Comparison of ENCODE assay signal across 22 mouse cellular contexts in genomic region chr11:61119996-61120583, GRCm38 (mm10). TPM values are rescaled to one million over a fixed set of nuclear protein-coding genes. Genes with fewer than 3 reads are reported as not detected.
DNase-seq lines count a peak whose midpoint lies in the region; ATAC-seq and TF ChIP-seq lines count a peak whose summit lies in the region.
"Had no signal": no experiment of that assay in that cellular context is flagged by ENCODE, and none has a peak within 500 bp of the region (broad histone marks: within the 10 kb centered on the region; RNA-seq: fewer than 3 reads in every experiment).

No protein-coding gene starts in this region.

- H3K27me3 ChIP-seq in CH12.LX (replicated peaks) = no peaks in the 10 kb centered on the region
- H3K27me3 ChIP-seq in Patski = no peaks in the 10 kb centered on the region
- H3K27me3 ChIP-seq: heart, embryonic 13.5 days; hindbrain, embryonic 12.5 days had no signal

- CTCF ChIA-PET in Patski (lab: Charles Lee) = no interaction called here

- ATAC-seq in Patski = no peak
- ATAC-seq: forebrain, embryonic 14.5 days; hindbrain, embryonic 16.5 days; inflammation-experienced regulatory T-cells, adult 6 months had no signal

- POLR2A ChIA-PET in Patski (lab: Charles Lee) = no interaction called here

- dilution Hi-C loops in CH12.LX (cut with MboI; ENCODE audit: extremely low pct_ligation_motif_present, extremely low pct_unique_long_range_greater_than_20kb, low sequenced_read_pairs) = no loop called here

- no peak for TF ChIP-seq RAD21 in CH12.LX (IDR thresholded peaks at IDR 0.05; ENCODE audit: low read depth, low read length)

- H3K9ac ChIP-seq in CH12.LX (ENCODE audit: insufficient read depth, low read depth) = no peak overlapping the region
- H3K9ac ChIP-seq: heart, embryonic 13.5 days; hindbrain, embryonic 12.5 days had no signal

- H3K4me1 ChIP-seq in CH12.LX (ENCODE audit: control insufficient read depth in 1 of 2, insufficient read depth in 2 of 2) = peaks cover 36 to 65% of the 10 kb centered on the region in 2 experiments
- H3K4me1 ChIP-seq: forebrain, embryonic 10.5 days; heart, embryonic 13.5 days; hindbrain, embryonic 12.5 days had no signal

- no peak overlapping the region for H3K4me2 ChIP-seq in CH12.LX (ENCODE audit: insufficient read depth, low read depth, poor library complexity, severe bottlenecking)
- H3K4me2 ChIP-seq: heart, embryonic 13.5 days; hindbrain, embryonic 12.5 days had no signal

- peak; percentile 79 for TF ChIP-seq EP300 in CH12.LX (IDR thresholded peaks at IDR 0.05; ENCODE audit: low read length)

- TF ChIP-seq POLR2A in CH12.LX (IDR thresholded peaks at IDR 0.05; ENCODE audit: low read depth, low read length) = no peak

- in situ Hi-C loops in CH12.LX (cut with MboI; ENCODE audit: low pct_ligation_motif_present, low pct_unique_long_range_greater_than_20kb, low sequenced_read_pairs) (no loop called here), Patski (cut with MboI; ENCODE audit: low pct_unique_long_range_greater_than_20kb) (no loop called here)

- H3K9me3 ChIP-seq in CH12.LX (replicated peaks; ENCODE audit: low read length) = peaks cover 20% of the 10 kb centered on the region
- H3K9me3 ChIP-seq: embryonic facial prominence, embryonic 10.5 days; forebrain, embryonic 10.5 days; G1E; heart, embryonic 13.5 days; hindbrain, embryonic 12.5 days had no signal

- peak; percentile 8 to 58 for DNase-seq in adrenal gland, postnatal 36 days
- DNase-seq in adrenal gland, postnatal 4 days (ENCODE audit: low spot score in 2 of 2) = no peak
- peak; percentile 82 for DNase-seq in CH12.LX (ENCODE audit: extremely low read depth)
- DNase-seq in Patski (ENCODE audit: low read depth, low spot score) = peak; percentile 47
- no peak for DNase-seq in right cerebral cortex, postnatal 14 days
- DNase-seq in urinary bladder, postnatal 14 days (ENCODE audit: low spot score) = no peak
- no peak for DNase-seq in T-cell, adult 2 months (ENCODE audit: low spot score)
- DNase-seq: cerebellum, adult 2 months; cerebellum, postnatal 10 days; gastrocnemius, postnatal 36 days; heart, adult 11 months; heart, postnatal 36 days; kidney, adult 11 months; kidney, adult 9 months had no signal

- H3K36me3 ChIP-seq in CH12.LX (replicated peaks in 1 of 2; ENCODE audit: control insufficient read depth in 1 of 2, insufficient read depth in 1 of 2, low read length in 1 of 2) = no peaks in the 10 kb centered on the region
- H3K36me3 ChIP-seq: embryonic facial prominence, embryonic 10.5 days; forebrain, embryonic 10.5 days; G1E; heart, embryonic 13.5 days; hindbrain, embryonic 12.5 days had no signal

- no peak overlapping the region for H3K4me3 ChIP-seq in CH12.LX (replicated peaks in 1 of 3; ENCODE audit: low read depth in 2 of 3, low read length in 2 of 3, poor library complexity in 1 of 3)
- H3K4me3 ChIP-seq: embryonic facial prominence, embryonic 10.5 days; forebrain, embryonic 10.5 days; heart, embryonic 13.5 days; hindbrain, embryonic 12.5 days had no signal

- H3K79me2 ChIP-seq in CH12.LX (replicated peaks; ENCODE audit: control insufficient read depth, extremely low read depth, insufficient read depth, poor library complexity, severe bottlenecking) = no peaks in the 10 kb centered on the region

- TF ChIP-seq CTCF in CH12.LX (conservative IDR thresholded peaks at IDR 0.05 in 1 of 2, IDR thresholded peaks at IDR 0.05 in 1 of 2; ENCODE audit: low read depth in 2 of 2, low read length in 2 of 2) = no peak
- no peak for TF ChIP-seq CTCF in Patski (IDR thresholded peaks at IDR 0.05)

- H3K27ac ChIP-seq in CH12.LX (ENCODE audit: insufficient read depth, low read depth) = no peak overlapping the region
- H3K27ac ChIP-seq: embryonic facial prominence, embryonic 10.5 days; forebrain, embryonic 10.5 days; heart, embryonic 13.5 days; hindbrain, embryonic 12.5 days had no signal

TF ChIP-seq in CH12.LX, 34 proteins besides CTCF, POLR2A, EP300 and RAD21:
- peak; percentile 67 for TF ChIP-seq IRF4 (IDR thresholded peaks at IDR 0.05; ENCODE audit: low read depth, low read length)
- TF ChIP-seq KAT2A (IDR thresholded peaks at IDR 0.05; ENCODE audit: insufficient replicate concordance, low read length) = no peak
- TF ChIP-seq TCF12 (IDR thresholded peaks at IDR 0.05; ENCODE audit: low read depth, low read length) = peak; percentile 58
- no peak for TF ChIP-seq E2F4 (IDR thresholded peaks at IDR 0.05; ENCODE audit: insufficient replicate concordance, low read depth, low read length)
- no peak for TF ChIP-seq ZMIZ1 (IDR thresholded peaks at IDR 0.05; ENCODE audit: low read depth, low read length)
- TF ChIP-seq HCFC1 (IDR thresholded peaks at IDR 0.05; ENCODE audit: low read depth, low read length) = no peak
- TF ChIP-seq TBP (conservative IDR thresholded peaks at IDR 0.05; ENCODE audit: low read depth, low read length) = no peak
- TF ChIP-seq MAX (IDR thresholded peaks at IDR 0.05; ENCODE audit: low read length) = no peak
- TF ChIP-seq SIN3A (IDR thresholded peaks at IDR 0.05; ENCODE audit: low read length) = no peak
- no peak for TF ChIP-seq ZC3H11A (IDR thresholded peaks at IDR 0.05; ENCODE audit: low read depth, low read length)
- TF ChIP-seq SMC3 (IDR thresholded peaks at IDR 0.05; ENCODE audit: low read depth, low read length) = no peak
- TF ChIP-seq MAFK (IDR thresholded peaks at IDR 0.05; ENCODE audit: insufficient replicate concordance, low read length) = no peak
- TF ChIP-seq ZKSCAN1 (IDR thresholded peaks at IDR 0.05; ENCODE audit: borderline replicate concordance, low read depth, low read length) = no peak
- TF ChIP-seq JUND (conservative IDR thresholded peaks at IDR 0.05; ENCODE audit: low read depth, low read length) = peak; percentile 64; the same call in 1 of the 2 replicates
- TF ChIP-seq NELFE (IDR thresholded peaks at IDR 0.05; ENCODE audit: low read depth, low read length) = no peak
- no peak for TF ChIP-seq MYC (IDR thresholded peaks at IDR 0.05; ENCODE audit: low read depth, low read length)
- peak; percentile 44; the same call in 1 of the 2 replicates for TF ChIP-seq MAZ (IDR thresholded peaks at IDR 0.05; ENCODE audit: low read depth, low read length)
- TF ChIP-seq UBTF (IDR thresholded peaks at IDR 0.05; ENCODE audit: low read depth, low read length) = no peak
- TF ChIP-seq BHLHE40 (IDR thresholded peaks at IDR 0.05; ENCODE audit: low read depth, low read length) = peak; percentile 69
- peak; percentile 81 for TF ChIP-seq ETS1 (conservative IDR thresholded peaks at IDR 0.05; ENCODE audit: low read depth, low read length)
- TF ChIP-seq MXI1 (IDR thresholded peaks at IDR 0.05; ENCODE audit: low read depth, low read length) = no peak
- 0 out of 2 replicates have a peak, but pooled peaks have one; percentile 41 for TF ChIP-seq RCOR1 (conservative IDR thresholded peaks at IDR 0.05; ENCODE audit: low read depth, low read length)
- TF ChIP-seq PAX5 (IDR thresholded peaks at IDR 0.05; ENCODE audit: low read length) = no peak
- TF ChIP-seq JUN (IDR thresholded peaks at IDR 0.05; ENCODE audit: insufficient read depth, low read depth, low read length) = peak; percentile 37; the same call in 1 of the 2 replicates
- no peak for TF ChIP-seq CHD1 (IDR thresholded peaks at IDR 0.05; ENCODE audit: low read depth, low read length)
- TF ChIP-seq NRF1 (IDR thresholded peaks at IDR 0.05; ENCODE audit: low read depth, low read length) = no peak
- TF ChIP-seq POLR2AphosphoS2 (IDR thresholded peaks at IDR 0.05; ENCODE audit: low read depth, low read length) = no peak
- TF ChIP-seq GABPA (IDR thresholded peaks at IDR 0.05; ENCODE audit: insufficient replicate concordance, low read depth, low read length) = no peak
- TF ChIP-seq USF1 (IDR thresholded peaks at IDR 0.05; ENCODE audit: low read depth, low read length) = no peak
- no peak for TF ChIP-seq MEF2A (IDR thresholded peaks at IDR 0.05; ENCODE audit: borderline replicate concordance, low read depth, low read length)
- no peak for TF ChIP-seq ELF1 (IDR thresholded peaks at IDR 0.05; ENCODE audit: low read depth, low read length)
- no peak; the same call in 1 of the 2 replicates for TF ChIP-seq CHD2 (IDR thresholded peaks at IDR 0.05; ENCODE audit: low read length)
- no peak for TF ChIP-seq USF2 (conservative IDR thresholded peaks at IDR 0.05; ENCODE audit: low read depth, low read length)
- TF ChIP-seq ZNF384 (IDR thresholded peaks at IDR 0.05; ENCODE audit: low read depth, low read length) = no peak
TF ChIP-seq in CH12.LX: peak in this region for 8.

RNA-seq across cellular contexts. Expression of gene Tnfrsf13b, which starts 6.5 kb away (rescaled TPM):
- total RNA-seq in adrenal gland, postnatal 36 days (2021) = 1 to 10 TPM in 1 of 2 experiments, under 1 TPM in 1; 0.40 to 1.1 TPM
- 1 to 10 TPM in 1 of 2 experiments, under 1 TPM in 1; 0.67 to 1.4 TPM for total RNA-seq in adrenal gland, postnatal 4 days (2021)
- total RNA-seq in CH12.LX (2012; rRNA removed) (260 and 365 TPM in 2 replicates), CH12.LX (2014; rRNA removed) (338 and 355 TPM in 2 replicates)
- polyA plus RNA-seq in CH12.LX (2012; ENCODE audit: insufficient read length, low read depth) (299 and 356 TPM in 2 replicates), Patski (2021) (not detected)

RNA-seq across cellular contexts. Expression of gene Usp22, which starts 54.8 kb away (rescaled TPM):
- total RNA-seq in adrenal gland, postnatal 36 days (2021) = 10 to 100 TPM; 59.1 to 99.4 TPM
- 100 to 1,000 TPM; 107 to 109 TPM for total RNA-seq in adrenal gland, postnatal 4 days (2021)
- 56.7 and 65.3 TPM in 2 replicates for total RNA-seq in CH12.LX (2012; rRNA removed)
- total RNA-seq in CH12.LX (2014; rRNA removed) = 51.9 and 54.7 TPM in 2 replicates
- polyA plus RNA-seq in CH12.LX (2012; ENCODE audit: insufficient read length, low read depth) = 38.9 and 48.1 TPM in 2 replicates
- 87.8 TPM for polyA plus RNA-seq in Patski (2021)

Comparison
In these comparisons a context has a peak if more than half of its experiments do, and no peak if none do; other contexts are left out.
1. DNase-seq: peak in adrenal gland, postnatal 36 days (2 of 2), CH12.LX (single experiment) and Patski (single experiment); none in adrenal gland, postnatal 4 days (0 of 2), right cerebral cortex, postnatal 14 days (single experiment), urinary bladder, postnatal 14 days (single experiment) and T-cell, adult 2 months (single experiment).
2. RNA of gene Tnfrsf13b, which starts 6.5 kb away (total RNA-seq): 260 to 365 TPM in CH12.LX; 0.67 to 1.4 TPM in adrenal gland, postnatal 4 days and 0.40 to 1.1 TPM in adrenal gland, postnatal 36 days; every median in the first group is over 100 times any median in the second.